Mouse (Mus musculus): Measurements from ENCODE around the gene Wdfy3. TPM values are rescaled to one million over a fixed set of nuclear protein-coding genes. Genes with fewer than 3 reads are reported as not detected.
A peak's percentile ranks its signal among the peaks of the same experiment; 100 is the strongest.
"Not testable (repeated sequence)": the region's sequence is repeated elsewhere in the genome, so short reads cannot be mapped to it uniquely, and the experiment has no call there.

The Wdfy3 gene
- polyA plus RNA-seq, 1 experiment from 2014 or later: 14.3 TPM

- H3K27ac ChIP-seq (ENCODE audit: low read depth, low read length): no peak overlapping the region
- no peaks in the 10 kb centered on the region for H3K27me3 ChIP-seq (ENCODE audit: control insufficient read depth, insufficient read depth, low read length)
- no peaks in the 10 kb centered on the region for H3K36me3 ChIP-seq (ENCODE audit: control insufficient read depth, insufficient read depth, low read length)
- H3K4me2 ChIP-seq: no peak overlapping the region
- WGBS (ENCODE audit: insufficient replicate concordance): 92% methylated on average over 10 of the region's 10 CpGs
- H3K4me1 ChIP-seq (ENCODE audit: control insufficient read depth, insufficient read depth, low read length): peaks cover 9% of the 10 kb centered on the region; the same call in 1 of the 2 replicates
- no peak overlapping the region for H3K9ac ChIP-seq (ENCODE audit: low read depth, low read length)
- no peak overlapping the region for H3K4me3 ChIP-seq (ENCODE audit: low read depth, low read length)
- ATAC-seq (replicated peaks; ENCODE audit: insufficient number of reproducible peaks, low FRiP score, low TSS enrichment): no peak
- no peaks in the 10 kb centered on the region for H3K9me3 ChIP-seq (replicated peaks; ENCODE audit: control insufficient read depth, low read length)
These were observed 81.2 kb downstream of the Wdfy3 start for GRCm38 (mm10) chr5:101988476-101988875.

DNA sequence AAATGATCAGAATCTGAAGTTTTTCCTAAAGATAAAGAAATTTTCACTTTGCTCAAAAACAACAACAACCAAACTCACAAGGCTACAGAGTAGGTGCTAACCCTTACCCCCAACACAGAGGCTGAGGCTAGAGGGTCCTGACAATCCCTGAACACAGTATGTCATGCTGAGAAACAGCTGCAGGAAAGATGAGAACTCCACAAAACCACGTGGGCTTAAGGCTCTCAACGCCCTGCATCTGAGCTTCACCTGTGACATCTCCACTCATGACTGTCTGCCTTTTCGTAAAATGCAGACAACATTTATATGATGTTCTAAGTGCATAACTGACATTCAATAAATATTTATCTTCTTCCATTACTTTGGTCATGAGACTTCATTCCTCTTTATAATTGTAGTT lies 83.0 kb downstream of the Wdfy3 start:
- no peak overlapping the region for H3K9ac ChIP-seq (ENCODE audit: low read depth, low read length)
- H3K9me3 ChIP-seq (replicated peaks; ENCODE audit: control insufficient read depth, low read length): no peaks in the 10 kb centered on the region
- no peaks in the 10 kb centered on the region for H3K27me3 ChIP-seq (ENCODE audit: control insufficient read depth, insufficient read depth, low read length)
- H3K27ac ChIP-seq (ENCODE audit: low read depth, low read length): no peak overlapping the region
- ATAC-seq (replicated peaks; ENCODE audit: insufficient number of reproducible peaks, low FRiP score, low TSS enrichment): no peak
- H3K36me3 ChIP-seq (ENCODE audit: control insufficient read depth, insufficient read depth, low read length): no peaks in the 10 kb centered on the region
- no peak overlapping the region for H3K4me3 ChIP-seq (ENCODE audit: low read depth, low read length)
- no peak overlapping the region for H3K4me2 ChIP-seq
- WGBS (ENCODE audit: insufficient replicate concordance): 70% methylated on average over 3 of the region's 3 CpGs
- H3K4me1 ChIP-seq (ENCODE audit: control insufficient read depth, insufficient read depth, low read length): no peaks in the 10 kb centered on the region

GRCm38 (mm10) chr5:101982239-101982638 lies 87.5 kb downstream of the Wdfy3 start:
- H3K27ac ChIP-seq (ENCODE audit: low read depth, low read length): 0 out of 2 replicates have a peak overlapping the region, but pooled peaks have one; percentile 6
- peaks cover 14% of the 10 kb centered on the region; the same call in 1 of the 2 replicates for H3K4me1 ChIP-seq (ENCODE audit: control insufficient read depth, insufficient read depth, low read length)
- peaks cover 7% of the 10 kb centered on the region; the same call in 1 of the 2 replicates for H3K36me3 ChIP-seq (ENCODE audit: control insufficient read depth, insufficient read depth, low read length)

DNA sequence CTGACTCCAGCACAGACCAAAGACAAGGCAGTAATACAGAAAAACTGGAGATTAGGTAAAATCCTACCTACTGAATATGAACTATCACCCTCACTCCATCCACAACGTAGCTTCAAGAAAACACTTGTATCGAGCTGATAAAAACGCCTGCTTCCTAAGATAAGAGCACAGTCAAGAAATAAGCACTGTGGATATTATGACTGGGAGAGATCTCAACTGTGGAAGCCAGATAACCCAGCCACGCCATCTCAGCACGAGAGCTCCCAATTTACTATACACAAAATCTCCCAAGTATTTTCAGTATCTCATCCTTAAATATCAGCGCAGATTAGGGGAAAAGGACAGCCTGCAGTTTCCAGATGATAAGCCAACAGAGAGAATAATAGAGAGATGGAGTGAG lies 90.1 kb downstream of the Wdfy3 start:
- no peak overlapping the region for H3K9ac ChIP-seq (ENCODE audit: low read depth, low read length)
- H3K4me3 ChIP-seq (ENCODE audit: low read depth, low read length): no peak overlapping the region
- H3K27ac ChIP-seq (ENCODE audit: low read depth, low read length): 0 out of 2 replicates have a peak overlapping the region, but pooled peaks have one; percentile 22
- peaks cover 7% of the 10 kb centered on the region; the same call in 1 of the 2 replicates for H3K36me3 ChIP-seq (ENCODE audit: control insufficient read depth, insufficient read depth, low read length)
- 40% methylated on average over 6 of the region's 6 CpGs for WGBS (ENCODE audit: insufficient replicate concordance)
- H3K9me3 ChIP-seq (replicated peaks; ENCODE audit: control insufficient read depth, low read length): no peaks in the 10 kb centered on the region
- no peak for ATAC-seq (replicated peaks; ENCODE audit: insufficient number of reproducible peaks, low FRiP score, low TSS enrichment)
- peaks cover 14% of the 10 kb centered on the region; the same call in 1 of the 2 replicates for H3K4me1 ChIP-seq (ENCODE audit: control insufficient read depth, insufficient read depth, low read length)
- H3K4me2 ChIP-seq: no peak overlapping the region
- no peaks in the 10 kb centered on the region for H3K27me3 ChIP-seq (ENCODE audit: control insufficient read depth, insufficient read depth, low read length)

More at GRCm38 (mm10) chr5:101982239-101982638, 87.5 kb downstream of the Wdfy3 start:
- Histone ChIP-seq H3K9ac (ENCODE audit: low read depth, low read length) (no peak overlapping the region), H3K4me2 (no peak overlapping the region), H3K4me3 (ENCODE audit: low read depth, low read length) (no peak overlapping the region), H3K27me3 (ENCODE audit: control insufficient read depth, insufficient read depth, low read length) (no peaks in the 10 kb centered on the region), H3K9me3 (replicated peaks; ENCODE audit: control insufficient read depth, low read length) (no peaks in the 10 kb centered on the region)
- ATAC-seq (replicated peaks; ENCODE audit: insufficient number of reproducible peaks, low FRiP score, low TSS enrichment): no peak
- 78% methylated on average over 5 of the region's 5 CpGs for WGBS (ENCODE audit: insufficient replicate concordance)

- H3K9me3 ChIP-seq (replicated peaks; ENCODE audit: control insufficient read depth, low read length); H3K4me1 ChIP-seq (ENCODE audit: control insufficient read depth, insufficient read depth, low read length); ATAC-seq (replicated peaks; ENCODE audit: insufficient number of reproducible peaks, low FRiP score, low TSS enrichment); H3K27ac ChIP-seq (ENCODE audit: low read depth, low read length); H3K4me3 ChIP-seq (ENCODE audit: low read depth, low read length); H3K27me3 ChIP-seq (ENCODE audit: control insufficient read depth, insufficient read depth, low read length); H3K36me3 ChIP-seq (ENCODE audit: control insufficient read depth, insufficient read depth, low read length); H3K4me2 ChIP-seq; H3K9ac ChIP-seq (ENCODE audit: low read depth, low read length): not testable (repeated sequence)
- WGBS (ENCODE audit: insufficient replicate concordance): 76% methylated on average over 4 of the region's 4 CpGs
These were observed 97.1 kb downstream of the Wdfy3 start for GRCm38 (mm10) chr5:101972594-101972993.

- ATAC-seq (replicated peaks; ENCODE audit: insufficient number of reproducible peaks, low FRiP score, low TSS enrichment): peak; percentile 67; the same call in 1 of the 2 replicates
- H3K9ac ChIP-seq (ENCODE audit: low read depth, low read length): no peak overlapping the region
- no peak overlapping the region for H3K4me2 ChIP-seq
These were observed 101.4 kb downstream of the Wdfy3 start for GRCm38 (mm10) chr5:101968153-101968851.

DNA sequence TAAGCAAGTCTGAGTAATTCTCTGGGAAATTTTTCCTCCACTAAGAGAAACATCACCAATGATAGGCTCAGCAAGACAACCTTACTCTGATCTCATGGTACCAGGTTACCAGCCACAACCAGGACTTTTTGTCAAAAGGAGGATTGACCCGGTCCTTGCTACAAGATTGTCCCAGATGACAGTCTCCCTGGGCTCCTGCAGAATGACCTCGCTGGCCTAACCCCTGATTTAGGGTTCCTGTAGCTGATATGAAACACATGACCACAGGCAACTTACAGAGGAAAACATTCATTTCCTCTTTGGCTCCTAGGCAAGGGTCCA lies 101.9 kb downstream of the Wdfy3 start:
- H3K9me3 ChIP-seq (replicated peaks; ENCODE audit: control insufficient read depth, low read length): no peaks in the 10 kb centered on the region
- 49% methylated on average over 2 of the region's 2 CpGs for WGBS (ENCODE audit: insufficient replicate concordance)
- H3K4me2 ChIP-seq: no peak overlapping the region
- no peaks in the 10 kb centered on the region for H3K27me3 ChIP-seq (ENCODE audit: control insufficient read depth, insufficient read depth, low read length)
- ATAC-seq (replicated peaks; ENCODE audit: insufficient number of reproducible peaks, low FRiP score, low TSS enrichment): no peak
- peaks cover 6% of the 10 kb centered on the region for H3K4me1 ChIP-seq (ENCODE audit: control insufficient read depth, insufficient read depth, low read length)
- H3K9ac ChIP-seq (ENCODE audit: low read depth, low read length): no peak overlapping the region
- H3K4me3 ChIP-seq (ENCODE audit: low read depth, low read length): no peak overlapping the region
- H3K36me3 ChIP-seq (ENCODE audit: control insufficient read depth, insufficient read depth, low read length): no peaks in the 10 kb centered on the region; the same call in 1 of the 2 replicates
- H3K27ac ChIP-seq (ENCODE audit: low read depth, low read length): peak overlapping the region; percentile 85

More at GRCm38 (mm10) chr5:101968153-101968851, 101.4 kb downstream of the Wdfy3 start:
- peak overlapping the region; percentile 85 for H3K27ac ChIP-seq (ENCODE audit: low read depth, low read length)
- H3K4me1 ChIP-seq (ENCODE audit: control insufficient read depth, insufficient read depth, low read length): peaks cover 6% of the 10 kb centered on the region
- H3K36me3 ChIP-seq (ENCODE audit: control insufficient read depth, insufficient read depth, low read length): no peaks in the 10 kb centered on the region; the same call in 1 of the 2 replicates
- WGBS (ENCODE audit: insufficient replicate concordance): 55% methylated on average over 12 of the region's 12 CpGs
- H3K9me3 ChIP-seq (replicated peaks; ENCODE audit: control insufficient read depth, low read length): no peaks in the 10 kb centered on the region
- no peak overlapping the region for H3K4me3 ChIP-seq (ENCODE audit: low read depth, low read length)
- no peaks in the 10 kb centered on the region for H3K27me3 ChIP-seq (ENCODE audit: control insufficient read depth, insufficient read depth, low read length)

- no peak for ATAC-seq (replicated peaks; ENCODE audit: insufficient number of reproducible peaks, low FRiP score, low TSS enrichment)
- peaks cover 8% of the 10 kb centered on the region for H3K36me3 ChIP-seq (ENCODE audit: control insufficient read depth, insufficient read depth, low read length)
- 87% methylated on average over 4 of the region's 4 CpGs for WGBS (ENCODE audit: insufficient replicate concordance)
- no peaks in the 10 kb centered on the region; the same call in 1 of the 2 replicates for H3K4me1 ChIP-seq (ENCODE audit: control insufficient read depth, insufficient read depth, low read length)
- H3K27ac ChIP-seq (ENCODE audit: low read depth, low read length): no peak overlapping the region
- no peak overlapping the region for H3K9ac ChIP-seq (ENCODE audit: low read depth, low read length)
- H3K4me3 ChIP-seq (ENCODE audit: low read depth, low read length): no peak overlapping the region
- H3K9me3 ChIP-seq (replicated peaks; ENCODE audit: control insufficient read depth, low read length): no peaks in the 10 kb centered on the region
- H3K27me3 ChIP-seq (ENCODE audit: control insufficient read depth, insufficient read depth, low read length): no peaks in the 10 kb centered on the region
- no peak overlapping the region for H3K4me2 ChIP-seq
These were observed 106.9 kb downstream of the Wdfy3 start for GRCm38 (mm10) chr5:101962824-101963223.

DNA sequence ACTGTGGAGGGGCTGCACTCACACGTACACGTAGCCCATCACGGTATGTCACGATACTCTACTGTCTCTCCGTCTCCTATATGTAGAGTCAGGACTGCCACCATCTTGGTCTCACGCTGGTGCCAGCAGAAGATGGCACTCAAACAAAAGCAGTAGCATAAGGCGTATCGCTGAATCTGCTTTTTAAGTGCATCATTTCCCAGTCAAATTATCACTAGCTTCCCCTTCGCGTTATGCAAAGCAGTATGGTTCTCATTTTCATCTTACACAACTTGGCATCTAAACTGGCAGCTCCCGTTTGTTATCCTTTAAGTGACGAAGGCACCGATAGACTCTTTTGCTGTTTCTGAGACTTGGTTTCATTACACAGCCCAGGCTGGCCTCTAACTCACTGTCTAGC lies 110.4 kb downstream of the Wdfy3 start:
- no peak overlapping the region for H3K4me3 ChIP-seq (ENCODE audit: low read depth, low read length)
- no peaks in the 10 kb centered on the region for H3K9me3 ChIP-seq (replicated peaks; ENCODE audit: control insufficient read depth, low read length)
- H3K4me1 ChIP-seq (ENCODE audit: control insufficient read depth, insufficient read depth, low read length): no peaks in the 10 kb centered on the region
- WGBS (ENCODE audit: insufficient replicate concordance): 94% methylated on average over 13 of the region's 13 CpGs
- no peak for ATAC-seq (replicated peaks; ENCODE audit: insufficient number of reproducible peaks, low FRiP score, low TSS enrichment)
- peaks cover 11% of the 10 kb centered on the region for H3K36me3 ChIP-seq (ENCODE audit: control insufficient read depth, insufficient read depth, low read length)
- H3K27ac ChIP-seq (ENCODE audit: low read depth, low read length): no peak overlapping the region
- H3K27me3 ChIP-seq (ENCODE audit: control insufficient read depth, insufficient read depth, low read length): no peaks in the 10 kb centered on the region
- H3K9ac ChIP-seq (ENCODE audit: low read depth, low read length): no peak overlapping the region
- H3K4me2 ChIP-seq: no peak overlapping the region

Measured in heart, embryonic 11.5 days (tissue).